Mouse (Mus musculus): Measurements from ENCODE around the gene Dmbx1. TPM values are rescaled to one million over a fixed set of nuclear protein-coding genes. Genes with fewer than 3 reads are reported as not detected.

Gene Dmbx1
- total RNA-seq, 2 experiments from 2014 or later: not detected

- no peak for DNase-seq
- intact Hi-C loops (cut with DNase I): no loop called here
These were observed 1.6 kb upstream of the Dmbx1 start for GRCm38 (mm10) chr4:115941242-115941820.

DNA sequence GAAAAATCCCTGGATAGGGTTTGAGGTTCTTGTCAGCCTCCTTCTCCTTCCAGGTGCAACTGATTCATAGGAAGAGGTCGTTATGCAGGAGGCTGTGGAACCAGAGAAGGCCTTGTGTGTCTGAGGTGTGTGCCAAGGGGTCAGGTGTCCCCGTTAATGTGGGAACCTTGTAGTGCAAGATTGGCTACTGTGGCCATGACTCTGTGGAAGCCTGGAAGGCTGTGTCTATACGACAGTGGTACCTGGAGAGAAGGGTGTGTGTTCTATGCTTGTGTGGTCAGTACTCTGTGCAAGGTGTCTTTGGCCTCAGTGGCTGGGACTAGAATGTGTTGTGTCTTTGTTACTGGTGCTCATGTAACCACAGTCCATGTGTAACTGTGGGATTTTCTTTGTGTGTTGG is 955 bp upstream of the Dmbx1 start:
- no peak for DNase-seq
- intact Hi-C loops (cut with DNase I): no loop called here

DNA sequence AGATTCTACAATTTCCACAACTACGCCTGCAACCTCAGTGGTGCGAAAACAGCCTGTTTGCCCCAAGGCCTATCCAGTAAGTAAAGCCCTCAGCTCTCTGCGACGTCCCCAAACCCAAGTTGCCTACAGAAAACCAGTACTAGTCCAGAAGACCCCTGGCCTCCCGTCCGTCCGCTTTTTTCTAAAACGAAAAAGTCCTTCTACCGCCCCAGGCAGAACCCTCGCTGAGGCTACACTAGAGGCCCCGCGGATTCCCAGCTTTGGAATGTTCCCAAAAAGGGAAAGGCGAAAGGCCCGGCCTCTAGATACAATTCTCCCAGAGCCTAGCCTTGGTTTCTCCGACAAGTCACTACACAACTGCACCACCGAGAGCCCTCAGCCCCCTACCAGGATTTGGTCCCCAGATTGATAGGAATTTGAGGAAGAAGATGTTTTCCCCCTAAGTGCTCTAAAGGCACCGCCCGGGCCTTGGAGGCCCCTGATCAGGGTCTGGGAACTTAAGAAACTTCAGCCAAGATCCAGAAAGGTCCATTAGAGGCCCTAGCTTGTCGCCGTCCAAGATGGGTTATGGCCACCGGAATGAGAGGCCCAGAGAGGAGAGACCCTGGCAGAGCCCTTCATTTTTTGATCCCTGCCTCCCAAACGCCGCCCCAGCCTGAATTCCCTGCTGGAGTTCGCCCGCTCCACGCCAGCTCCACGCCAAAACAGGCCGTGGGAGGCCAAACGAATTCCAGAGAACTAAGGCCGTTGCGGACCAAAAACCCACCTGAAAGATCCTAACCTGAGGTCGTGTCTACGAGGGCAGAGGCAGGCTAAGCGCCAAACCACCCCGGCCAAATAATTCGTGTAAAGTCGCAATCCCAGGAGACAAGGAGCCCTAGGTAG is 1.2 kb downstream of the Dmbx1 start:
- intact Hi-C loops (cut with DNase I): no loop called here
- DNase-seq: no peak

DNA sequence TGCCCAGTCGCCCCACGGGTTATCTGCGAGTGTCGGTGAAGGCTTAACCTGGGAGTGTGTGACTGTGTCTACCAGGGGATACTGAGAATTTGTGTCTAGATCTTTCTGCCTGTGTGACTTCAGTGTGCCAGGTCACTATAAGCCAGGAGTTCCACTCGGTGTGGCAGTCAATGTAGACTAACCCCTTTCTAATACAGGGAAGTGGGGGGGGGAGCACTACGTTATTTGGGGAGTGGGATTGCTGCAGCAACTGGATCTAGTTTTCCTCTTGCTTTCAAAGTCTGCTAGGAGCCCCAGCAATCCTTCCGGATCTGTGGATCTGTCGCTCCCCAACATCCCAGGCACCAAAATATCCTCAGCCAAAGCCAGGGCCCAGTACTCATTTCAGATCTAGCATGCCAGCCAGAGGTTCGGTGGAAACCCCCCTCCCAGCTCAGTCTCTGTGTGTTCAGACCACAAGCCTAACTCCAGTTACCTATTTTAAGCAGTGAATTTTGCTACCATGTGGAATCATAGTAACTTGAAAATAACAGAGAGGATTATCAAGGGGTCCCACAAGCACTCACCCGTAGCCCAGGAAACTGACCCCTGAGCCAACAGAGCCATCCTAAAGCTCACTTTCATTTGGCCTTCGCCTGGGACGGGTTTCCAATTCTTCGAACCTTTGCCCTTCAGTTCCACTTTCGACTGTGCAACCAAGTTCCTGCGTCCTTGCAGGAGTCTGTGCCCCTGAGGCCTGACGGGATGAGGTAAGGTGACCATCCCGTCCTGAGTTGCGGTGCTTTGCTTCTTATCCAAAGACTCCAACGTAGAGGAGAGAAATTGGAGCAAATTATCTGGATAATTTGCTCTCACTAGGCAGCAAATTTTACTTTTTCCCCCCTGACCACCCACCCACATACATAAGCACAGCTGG is 2.4 kb downstream of the Dmbx1 start:
- DNase-seq: no peak

GRCm38 (mm10) chr4:115936646-115937045 is 3.1 kb downstream of the Dmbx1 start:
- intact Hi-C loops (cut with DNase I): no loop called here
- DNase-seq: no peak

More for the DNA sequence above, 2.4 kb downstream of the Dmbx1 start:
- intact Hi-C loops (cut with DNase I): no loop called here

- no peak for DNase-seq
These were observed 3.7 kb downstream of the Dmbx1 start for GRCm38 (mm10) chr4:115935835-115936581.

GRCm38 (mm10) chr4:115931556-115932088 is 8.1 kb downstream of the Dmbx1 start:
- no peak for DNase-seq
- intact Hi-C loops (cut with DNase I): no loop called here

More at GRCm38 (mm10) chr4:115935835-115936581, 3.7 kb downstream of the Dmbx1 start:
- intact Hi-C loops (cut with DNase I): no loop called here

DNA sequence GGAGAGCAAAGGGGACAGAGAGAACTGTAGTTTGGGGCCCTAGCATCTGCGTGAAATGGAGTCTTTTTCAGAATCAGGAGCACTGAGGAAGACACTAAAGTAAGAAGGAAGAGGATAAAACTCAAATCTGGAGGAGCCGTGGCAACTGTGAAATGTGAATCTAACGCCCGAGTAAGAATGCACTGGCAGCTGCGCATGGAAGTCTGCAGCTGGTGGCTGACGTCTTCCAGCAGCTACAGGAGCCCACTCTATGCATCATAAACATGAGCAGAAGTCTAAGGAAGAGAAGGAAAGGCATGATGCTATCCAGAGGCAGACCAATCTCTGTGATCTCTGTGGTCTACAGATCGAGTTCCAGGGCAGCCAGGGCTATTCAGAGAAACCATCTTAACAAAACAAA is 12.1 kb downstream of the Dmbx1 start:
- intact Hi-C loops (cut with DNase I): no loop called here
- no peak for DNase-seq

DNA sequence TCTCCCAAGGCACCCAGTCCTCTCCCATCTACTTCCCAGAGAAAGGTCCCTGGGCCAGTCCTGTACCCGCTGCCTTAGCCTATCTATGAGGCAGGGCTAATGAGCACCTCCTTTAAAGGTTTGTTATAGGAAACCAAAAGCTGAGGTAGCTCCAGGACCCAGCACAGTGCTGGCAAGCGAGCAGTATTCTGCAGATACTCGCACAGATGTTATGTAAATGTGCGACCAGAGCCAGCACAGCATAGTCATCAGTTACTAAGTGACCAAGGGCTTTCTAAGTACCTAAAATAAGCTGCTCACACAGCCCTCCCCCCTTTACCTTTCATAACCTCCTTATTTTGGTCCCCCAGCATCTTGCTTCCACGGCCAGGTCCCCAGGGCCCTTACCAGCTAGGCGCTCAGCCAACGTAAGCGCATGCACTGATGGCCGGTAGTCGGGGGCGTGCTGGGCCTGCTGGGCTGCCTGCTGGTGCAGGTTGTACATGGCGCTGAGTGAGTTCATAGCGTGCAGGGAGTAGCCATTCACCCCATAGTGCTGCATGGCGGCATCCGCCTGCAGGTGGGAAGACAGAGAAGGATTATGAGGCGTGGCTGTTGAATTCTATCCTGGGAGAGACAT is 16.4 kb downstream of the Dmbx1 start:
- no peak for DNase-seq
- intact Hi-C loops (cut with DNase I): no loop called here

DNA sequence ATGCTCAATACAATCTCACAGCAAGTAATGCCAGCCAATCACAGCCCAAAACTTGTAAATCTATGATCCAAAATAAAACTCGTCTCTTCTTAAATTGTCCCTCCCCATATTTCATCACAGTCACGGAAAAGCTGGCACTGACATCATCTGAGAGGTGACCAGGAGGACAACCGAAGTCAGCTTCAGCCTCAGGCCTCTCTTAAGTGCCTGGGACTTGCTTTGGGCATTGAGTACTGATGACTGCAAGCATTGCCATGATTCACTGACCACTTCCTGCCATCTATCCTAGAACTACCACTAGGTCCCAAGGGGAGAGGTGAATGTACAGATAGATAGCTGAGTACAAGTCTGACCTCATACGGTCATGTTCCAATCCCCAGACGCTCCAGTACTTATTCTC is 17.0 kb downstream of the Dmbx1 start:
- intact Hi-C loops (cut with DNase I): no loop called here

DNA sequence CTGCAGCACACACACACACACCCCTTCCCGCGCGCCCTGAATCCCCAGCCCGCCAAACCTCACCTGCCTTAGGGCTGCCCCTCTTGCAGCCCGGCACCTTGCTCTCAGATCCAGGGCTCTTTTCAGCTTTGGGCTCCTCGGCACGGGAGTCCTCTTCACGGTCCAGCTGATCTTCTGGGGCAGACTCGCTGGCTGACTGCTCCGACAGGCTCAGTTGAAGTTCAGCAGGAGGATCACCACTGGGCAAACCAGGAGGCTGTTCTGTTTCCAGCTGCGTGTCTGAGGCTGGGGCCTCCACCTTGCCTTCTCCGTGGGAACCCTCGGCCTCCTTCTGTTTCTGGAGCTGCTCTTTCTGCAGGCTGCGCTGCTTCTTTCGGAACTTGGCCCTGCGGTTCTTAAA is 19.8 kb downstream of the Dmbx1 start:
- intact Hi-C loops (cut with DNase I): no loop called here
- DNase-seq: no peak

More for the DNA sequence above, 17.0 kb downstream of the Dmbx1 start:
- DNase-seq: no peak

- DNase-seq: no peak
- intact Hi-C loops (cut with DNase I): no loop called here
These were observed 28.1 kb downstream of the Dmbx1 start for GRCm38 (mm10) chr4:115911586-115911985.

GRCm38 (mm10) chr4:115908641-115909040 is 31.1 kb downstream of the Dmbx1 start:
- no peak for DNase-seq
- intact Hi-C loops (cut with DNase I): no loop called here

- intact Hi-C loops (cut with DNase I): no loop called here
- no peak for DNase-seq
These were observed 31.7 kb downstream of the Dmbx1 start for GRCm38 (mm10) chr4:115907994-115908393.

GRCm38 (mm10) chr4:115906791-115907190 is 32.9 kb downstream of the Dmbx1 start:
- DNase-seq: no peak
- intact Hi-C loops (cut with DNase I): no loop called here

GRCm38 (mm10) chr4:115905701-115906100 is 34.0 kb downstream of the Dmbx1 start:
- no peak for DNase-seq
- intact Hi-C loops (cut with DNase I): no loop called here

DNA sequence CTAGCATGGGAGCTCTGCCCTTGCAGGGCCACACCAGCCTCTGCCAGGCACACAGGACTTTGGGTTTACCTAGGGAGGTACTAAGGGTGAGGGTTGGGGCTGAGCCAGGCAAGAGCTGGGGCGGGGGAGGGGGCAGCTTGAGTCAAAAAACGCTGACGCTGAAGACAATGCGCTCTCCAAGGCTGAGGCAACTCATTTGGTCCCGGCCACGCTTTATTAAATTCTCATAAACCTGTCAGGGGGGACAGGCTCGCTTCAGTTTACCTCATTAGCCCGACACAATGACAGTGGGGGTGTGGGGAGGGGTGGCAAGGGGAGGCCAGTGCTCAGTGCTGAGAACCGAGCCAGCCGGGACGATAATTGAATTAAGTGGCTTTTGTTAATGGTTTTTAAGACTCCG is 35.4 kb downstream of the Dmbx1 start:
- intact Hi-C loops (cut with DNase I): no loop called here
- DNase-seq: no peak

GRCm38 (mm10) chr4:115902816-115903215 is 36.9 kb downstream of the Dmbx1 start:
- DNase-seq: peak; percentile 46 to 64
- intact Hi-C loops (cut with DNase I): loop anchor here (2.0 kb wide), 2 partner anchors 50 to 80 kb away; no protein-coding TSS in a partner anchor

GRCm38 (mm10) chr4:115897901-115898631 is 41.7 kb downstream of the Dmbx1 start:
- DNase-seq: no peak
- intact Hi-C loops (cut with DNase I): no loop called here

Measured in gastrocnemius, postnatal 36 days (tissue).